Mouse (Mus musculus): Measurements from ENCODE around the gene Cln6.

- TF ChIP-seq CTCF (IDR thresholded peaks at IDR 0.05; ENCODE audit: low read depth, low read length) (no peak), POLR2A (IDR thresholded peaks at IDR 0.05; ENCODE audit: extremely low read depth, insufficient read depth, low read length) (no peak)
These were observed at the start of gene Cln6 for GRCm38 (mm10) chr9:62838506-62839171.

Data from liver, adult 2 months (tissue).